Mouse (Mus musculus): ENCODE measurements at regions not wholly inside any gene's neighbourhood (a gene's known extent, or its start where the extent isn't known, plus 50 kb on each side); places are given as distances from the start of the nearest gene placed in this dataset.

GRCm38 (mm10) chr5:106341361-106341760 lies 116.6 kb downstream of the Barhl2 start:
- 69% methylated on average over 12 of the region's 12 CpGs for WGBS
- Histone ChIP-seq H3K27ac (replicated peaks; ENCODE audit: low read depth, low read length) (no peak overlapping the region), H3K36me3 (replicated peaks; ENCODE audit: control insufficient read depth, insufficient read depth, low read depth, low read length) (no peaks in the 10 kb centered on the region), H3K4me1 (ENCODE audit: control insufficient read depth, insufficient read depth, low read length) (no peaks in the 10 kb centered on the region), H3K4me3 (ENCODE audit: low read depth, low read length) (no peak overlapping the region), H3K9me3 (replicated peaks; ENCODE audit: control insufficient read depth, low read length) (no peaks in the 10 kb centered on the region), H3K27me3 (ENCODE audit: control insufficient read depth, insufficient read depth, low read length) (peaks cover 5% of the 10 kb centered on the region; the same call in 1 of the 2 replicates), H3K9ac (replicated peaks; ENCODE audit: low read length) (no peak overlapping the region), H3K4me2 (ENCODE audit: low read depth, low read length) (no peak overlapping the region)
- DNase-seq (ENCODE audit: low spot score) (no peak), ATAC-seq (replicated peaks; ENCODE audit: insufficient number of reproducible peaks, low FRiP score, low TSS enrichment, low read depth) (no peak)

GRCm38 (mm10) chr5:106335639-106336038 lies 122.3 kb downstream of the Barhl2 start:
- Histone ChIP-seq H3K27ac (replicated peaks; ENCODE audit: low read depth, low read length) (no peak overlapping the region), H3K4me3 (ENCODE audit: low read depth, low read length) (no peak overlapping the region), H3K4me1 (ENCODE audit: control insufficient read depth, insufficient read depth, low read length) (no peaks in the 10 kb centered on the region), H3K4me2 (ENCODE audit: low read depth, low read length) (no peak overlapping the region), H3K9ac (replicated peaks; ENCODE audit: low read length) (no peak overlapping the region), H3K9me3 (replicated peaks; ENCODE audit: control insufficient read depth, low read length) (no peaks in the 10 kb centered on the region), H3K27me3 (ENCODE audit: control insufficient read depth, insufficient read depth, low read length) (no peaks in the 10 kb centered on the region), H3K36me3 (replicated peaks; ENCODE audit: control insufficient read depth, insufficient read depth, low read depth, low read length) (no peaks in the 10 kb centered on the region)
- WGBS: 91% methylated on average over 11 of the region's 11 CpGs
- DNase-seq (ENCODE audit: low spot score): no peak
- no peak for ATAC-seq (replicated peaks; ENCODE audit: insufficient number of reproducible peaks, low FRiP score, low TSS enrichment, low read depth)

GRCm38 (mm10) chr5:106327592-106328150 lies 130.3 kb downstream of the Barhl2 start:
- H3K9me3 ChIP-seq (replicated peaks; ENCODE audit: control insufficient read depth, low read length): no peaks in the 10 kb centered on the region
- H3K27ac ChIP-seq (replicated peaks; ENCODE audit: low read depth, low read length): no peak overlapping the region
- H3K4me1 ChIP-seq (ENCODE audit: control insufficient read depth, insufficient read depth, low read length): no peaks in the 10 kb centered on the region
- no peak overlapping the region for H3K9ac ChIP-seq (replicated peaks; ENCODE audit: low read length)
- no peaks in the 10 kb centered on the region for H3K36me3 ChIP-seq (replicated peaks; ENCODE audit: control insufficient read depth, insufficient read depth, low read depth, low read length)
- no peak overlapping the region for H3K4me3 ChIP-seq (ENCODE audit: low read depth, low read length)
- 67% methylated on average over 9 of the region's 9 CpGs for WGBS
- ATAC-seq (replicated peaks; ENCODE audit: insufficient number of reproducible peaks, low FRiP score, low TSS enrichment, low read depth) (no peak), DNase-seq (ENCODE audit: low spot score) (no peak)
- H3K27me3 ChIP-seq (ENCODE audit: control insufficient read depth, insufficient read depth, low read length): no peaks in the 10 kb centered on the region
- no peak overlapping the region for H3K4me2 ChIP-seq (ENCODE audit: low read depth, low read length)

GRCm38 (mm10) chr5:106322574-106323215 lies 135.3 kb downstream of the Barhl2 start:
- Histone ChIP-seq H3K4me1 (ENCODE audit: control insufficient read depth, insufficient read depth, low read length) (no peaks in the 10 kb centered on the region; the same call in 1 of the 2 replicates), H3K4me3 (ENCODE audit: low read depth, low read length) (no peak overlapping the region), H3K27me3 (ENCODE audit: control insufficient read depth, insufficient read depth, low read length) (no peaks in the 10 kb centered on the region), H3K36me3 (replicated peaks; ENCODE audit: control insufficient read depth, insufficient read depth, low read depth, low read length) (no peaks in the 10 kb centered on the region), H3K4me2 (ENCODE audit: low read depth, low read length) (no peak overlapping the region), H3K9ac (replicated peaks; ENCODE audit: low read length) (no peak overlapping the region), H3K9me3 (replicated peaks; ENCODE audit: control insufficient read depth, low read length) (no peaks in the 10 kb centered on the region), H3K27ac (replicated peaks; ENCODE audit: low read depth, low read length) (no peak overlapping the region)
- WGBS: 25% methylated on average over 18 of the region's 18 CpGs
- ATAC-seq (replicated peaks; ENCODE audit: insufficient number of reproducible peaks, low FRiP score, low TSS enrichment, low read depth): no peak
- no peak for DNase-seq (ENCODE audit: low spot score)

GRCm38 (mm10) chr5:106321426-106321825 lies 136.5 kb downstream of the Barhl2 start:
- Histone ChIP-seq H3K36me3 (replicated peaks; ENCODE audit: control insufficient read depth, insufficient read depth, low read depth, low read length) (no peaks in the 10 kb centered on the region), H3K9ac (replicated peaks; ENCODE audit: low read length) (no peak overlapping the region), H3K27me3 (ENCODE audit: control insufficient read depth, insufficient read depth, low read length) (no peaks in the 10 kb centered on the region), H3K4me3 (ENCODE audit: low read depth, low read length) (no peak overlapping the region), H3K9me3 (replicated peaks; ENCODE audit: control insufficient read depth, low read length) (no peaks in the 10 kb centered on the region), H3K4me1 (ENCODE audit: control insufficient read depth, insufficient read depth, low read length) (no peaks in the 10 kb centered on the region; the same call in 1 of the 2 replicates), H3K27ac (replicated peaks; ENCODE audit: low read depth, low read length) (no peak overlapping the region), H3K4me2 (ENCODE audit: low read depth, low read length) (no peak overlapping the region)
- DNase-seq (ENCODE audit: low spot score) (no peak), ATAC-seq (replicated peaks; ENCODE audit: insufficient number of reproducible peaks, low FRiP score, low TSS enrichment, low read depth) (no peak)
- WGBS: 48% methylated on average over 5 of the region's 5 CpGs

GRCm38 (mm10) chr5:106321023-106321422 lies 136.9 kb downstream of the Barhl2 start:
- Histone ChIP-seq H3K36me3 (replicated peaks; ENCODE audit: control insufficient read depth, insufficient read depth, low read depth, low read length) (no peaks in the 10 kb centered on the region), H3K9me3 (replicated peaks; ENCODE audit: control insufficient read depth, low read length) (no peaks in the 10 kb centered on the region), H3K4me2 (ENCODE audit: low read depth, low read length) (no peak overlapping the region), H3K9ac (replicated peaks; ENCODE audit: low read length) (no peak overlapping the region), H3K27ac (replicated peaks; ENCODE audit: low read depth, low read length) (no peak overlapping the region), H3K27me3 (ENCODE audit: control insufficient read depth, insufficient read depth, low read length) (no peaks in the 10 kb centered on the region), H3K4me1 (ENCODE audit: control insufficient read depth, insufficient read depth, low read length) (no peaks in the 10 kb centered on the region; the same call in 1 of the 2 replicates), H3K4me3 (ENCODE audit: low read depth, low read length) (no peak overlapping the region)
- no peak for ATAC-seq (replicated peaks; ENCODE audit: insufficient number of reproducible peaks, low FRiP score, low TSS enrichment, low read depth)
- WGBS: 71% methylated on average over 3 of the region's 3 CpGs
- DNase-seq (ENCODE audit: low spot score): no peak

GRCm38 (mm10) chr5:106320039-106320438 lies 137.9 kb downstream of the Barhl2 start:
- Histone ChIP-seq H3K4me1 (ENCODE audit: control insufficient read depth, insufficient read depth, low read length) (no peaks in the 10 kb centered on the region; the same call in 1 of the 2 replicates), H3K27me3 (ENCODE audit: control insufficient read depth, insufficient read depth, low read length) (no peaks in the 10 kb centered on the region), H3K27ac (replicated peaks; ENCODE audit: low read depth, low read length) (no peak overlapping the region), H3K9me3 (replicated peaks; ENCODE audit: control insufficient read depth, low read length) (no peaks in the 10 kb centered on the region), H3K4me3 (ENCODE audit: low read depth, low read length) (no peak overlapping the region), H3K36me3 (replicated peaks; ENCODE audit: control insufficient read depth, insufficient read depth, low read depth, low read length) (no peaks in the 10 kb centered on the region), H3K4me2 (ENCODE audit: low read depth, low read length) (no peak overlapping the region), H3K9ac (replicated peaks; ENCODE audit: low read length) (no peak overlapping the region)
- WGBS: 20% methylated on average over 6 of the region's 6 CpGs
- no peak for ATAC-seq (replicated peaks; ENCODE audit: insufficient number of reproducible peaks, low FRiP score, low TSS enrichment, low read depth)
- DNase-seq (ENCODE audit: low spot score): peak; percentile 12

- DNase-seq (ENCODE audit: low spot score): no peak
- Histone ChIP-seq H3K27me3 (ENCODE audit: control insufficient read depth, insufficient read depth, low read length) (no peaks in the 10 kb centered on the region), H3K4me1 (ENCODE audit: control insufficient read depth, insufficient read depth, low read length) (no peaks in the 10 kb centered on the region; the same call in 1 of the 2 replicates), H3K9me3 (replicated peaks; ENCODE audit: control insufficient read depth, low read length) (no peaks in the 10 kb centered on the region), H3K36me3 (replicated peaks; ENCODE audit: control insufficient read depth, insufficient read depth, low read depth, low read length) (no peaks in the 10 kb centered on the region), H3K9ac (replicated peaks; ENCODE audit: low read length) (no peak overlapping the region), H3K4me3 (ENCODE audit: low read depth, low read length) (no peak overlapping the region), H3K4me2 (ENCODE audit: low read depth, low read length) (no peak overlapping the region), H3K27ac (replicated peaks; ENCODE audit: low read depth, low read length) (no peak overlapping the region)
- WGBS: 94% methylated on average over 6 of the region's 6 CpGs
- ATAC-seq (replicated peaks; ENCODE audit: insufficient number of reproducible peaks, low FRiP score, low TSS enrichment, low read depth): no peak
Measured at GRCm38 (mm10) chr5:106318246-106318645, 139.7 kb downstream of the Barhl2 start.
